Mouse (Mus musculus): ENCODE data around the gene Prox1.

Prox1 gene

DNA sequence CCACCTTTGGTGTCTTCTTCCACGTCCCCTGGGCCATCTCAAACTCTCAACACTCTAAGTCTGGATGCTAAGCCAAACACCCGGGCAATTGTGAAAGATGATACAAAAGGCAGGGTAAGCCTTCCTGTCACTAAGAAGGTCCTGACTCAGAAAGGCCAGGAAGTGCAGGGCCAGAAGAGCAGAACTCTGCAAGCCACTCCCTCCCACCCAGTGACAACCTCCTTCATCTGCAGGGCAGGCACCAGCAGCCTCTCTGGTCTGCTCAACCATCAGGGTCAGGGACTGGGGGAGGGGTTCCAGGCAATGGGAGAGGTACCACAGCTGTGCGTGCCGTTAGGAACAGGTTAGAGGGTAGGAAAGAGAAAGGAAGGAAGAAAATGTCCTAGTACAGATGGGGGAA is 27.9 kb downstream of the Prox1 start:
- no peak for DNase-seq (ENCODE audit: low read depth)

DNA sequence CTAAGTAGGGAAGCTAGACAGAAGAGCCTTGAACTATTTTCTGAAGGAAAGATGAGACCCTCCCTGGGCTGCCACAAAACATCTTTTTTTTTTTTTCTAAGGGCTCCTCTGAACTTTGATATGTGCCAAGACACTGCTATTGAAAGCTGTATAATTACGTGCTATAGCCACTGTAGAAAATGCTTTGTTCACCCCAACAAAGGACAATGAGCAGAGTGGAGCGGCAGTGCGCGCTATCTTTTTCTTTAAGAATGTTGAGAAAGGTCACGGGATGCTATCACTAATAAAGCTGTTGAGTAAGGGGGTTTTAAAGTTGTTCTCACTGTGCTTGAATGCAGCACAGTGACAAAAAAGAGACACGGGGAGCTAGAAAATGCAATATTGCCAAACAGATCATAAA is 30.0 kb downstream of the Prox1 start:
- DNase-seq (ENCODE audit: low read depth) = no peak

DNA sequence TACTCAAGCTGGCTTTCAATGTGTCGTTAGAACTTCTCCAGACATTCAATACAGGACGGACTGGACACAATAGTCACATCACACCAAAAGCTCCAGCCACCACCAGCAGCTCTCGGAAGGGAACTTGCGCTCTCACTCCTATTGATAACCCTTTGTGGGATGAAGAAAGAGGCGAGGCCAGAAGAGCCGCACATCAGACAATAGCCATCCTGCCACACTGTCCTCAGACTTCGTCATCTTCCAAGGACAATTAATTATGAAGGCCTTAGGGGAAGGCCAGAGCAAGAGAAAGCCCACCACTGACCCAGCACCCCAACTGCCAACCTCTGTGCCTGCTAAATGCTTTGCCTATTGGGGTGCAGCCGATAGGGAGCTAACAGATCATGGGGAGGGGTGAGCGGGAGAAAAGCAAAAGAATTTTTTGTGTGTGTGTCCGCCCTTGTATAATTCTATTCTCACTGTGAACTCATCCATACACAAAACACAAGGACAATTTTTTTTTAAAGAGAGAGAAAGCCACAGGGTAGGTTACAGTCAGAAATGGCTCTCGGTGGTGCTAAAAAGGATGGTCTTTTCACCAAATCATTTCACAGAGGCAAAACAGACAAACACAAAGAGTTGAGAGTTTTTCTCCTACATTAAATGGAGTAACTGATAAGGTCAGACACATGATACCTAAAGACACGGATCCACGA is 30.7 kb downstream of the Prox1 start:
- DNase-seq (ENCODE audit: low read depth) = no peak

DNA sequence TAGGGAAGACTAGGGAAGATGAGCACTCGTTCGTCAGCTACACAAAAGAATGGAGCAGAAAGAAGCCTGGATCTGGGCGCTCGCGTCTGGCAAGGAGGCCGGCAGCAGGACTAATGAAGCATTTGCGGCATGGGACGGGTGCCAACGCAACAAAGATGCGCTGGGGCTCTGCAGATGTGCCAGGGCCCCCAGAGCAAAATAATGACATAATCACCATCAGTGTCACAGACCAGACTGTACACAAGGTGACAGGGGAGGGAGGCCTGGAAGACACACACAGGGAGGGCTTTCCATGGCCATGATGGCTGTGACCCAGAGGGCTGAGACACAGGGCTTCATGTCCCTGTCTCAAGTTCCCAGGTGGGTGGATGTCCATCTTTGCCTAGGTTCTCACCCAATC is 32.6 kb downstream of the Prox1 start:
- DNase-seq (ENCODE audit: low read depth) = no peak

DNA sequence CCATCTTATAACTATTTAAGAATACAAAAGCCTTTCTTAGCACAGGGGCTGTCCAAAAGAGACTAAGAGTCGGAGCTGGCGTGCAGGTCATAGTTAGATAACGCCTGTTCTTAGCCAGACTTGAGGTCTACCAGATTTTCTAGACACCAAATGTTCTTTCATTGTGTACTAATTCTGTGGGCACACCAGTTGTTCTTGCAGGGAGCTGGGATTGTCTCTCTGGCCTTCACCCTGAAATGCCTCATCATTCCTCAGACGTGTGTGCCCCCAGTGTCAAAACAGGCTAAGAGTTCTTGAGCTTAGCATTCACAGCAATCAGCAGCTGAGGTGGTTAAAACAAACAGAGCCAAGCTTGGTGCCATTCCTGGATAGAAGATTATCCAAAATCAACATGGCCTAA is 37.6 kb downstream of the Prox1 start:
- DNase-seq (ENCODE audit: low read depth) = no peak

DNA sequence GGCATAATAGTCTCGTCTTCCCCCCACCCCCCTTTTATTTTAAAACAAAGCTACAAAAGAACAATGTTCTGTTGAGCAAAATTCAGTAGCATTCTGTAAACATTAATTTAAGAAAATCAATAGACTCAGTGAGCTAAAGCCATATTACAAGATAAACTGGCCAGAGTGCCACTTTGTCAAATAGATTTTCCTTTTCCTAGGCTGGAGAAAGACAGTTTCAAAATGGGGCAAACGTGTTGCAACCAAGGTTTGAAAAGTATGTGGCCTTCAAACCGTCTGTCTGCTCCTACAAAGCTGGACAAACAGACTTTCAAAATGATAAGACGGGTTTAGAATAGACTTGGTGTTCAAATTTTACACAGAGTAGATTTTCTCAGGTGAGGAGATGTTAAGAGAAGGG is 39.6 kb downstream of the Prox1 start:
- no peak for DNase-seq (ENCODE audit: low read depth)

DNA sequence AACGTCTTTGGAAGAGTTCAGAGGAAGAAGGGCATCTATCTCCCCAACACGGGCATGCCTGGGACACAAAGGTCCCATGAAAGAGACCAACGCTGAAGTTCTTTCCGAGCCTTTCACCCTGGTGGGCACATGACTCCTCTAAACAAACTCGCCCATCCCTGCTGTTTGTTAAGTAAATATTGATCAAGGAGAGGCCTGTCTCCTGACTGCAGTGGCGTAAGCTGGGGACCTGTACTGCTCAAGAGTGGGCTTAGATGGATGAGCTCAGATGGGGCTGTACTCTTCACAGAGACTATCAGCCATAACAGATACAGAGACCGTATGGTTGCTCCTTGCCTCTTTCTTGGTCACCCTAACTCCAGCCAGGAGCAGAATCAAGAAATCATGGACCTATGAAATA is 41.0 kb downstream of the Prox1 start:
- DNase-seq (ENCODE audit: low read depth) = no peak

DNA sequence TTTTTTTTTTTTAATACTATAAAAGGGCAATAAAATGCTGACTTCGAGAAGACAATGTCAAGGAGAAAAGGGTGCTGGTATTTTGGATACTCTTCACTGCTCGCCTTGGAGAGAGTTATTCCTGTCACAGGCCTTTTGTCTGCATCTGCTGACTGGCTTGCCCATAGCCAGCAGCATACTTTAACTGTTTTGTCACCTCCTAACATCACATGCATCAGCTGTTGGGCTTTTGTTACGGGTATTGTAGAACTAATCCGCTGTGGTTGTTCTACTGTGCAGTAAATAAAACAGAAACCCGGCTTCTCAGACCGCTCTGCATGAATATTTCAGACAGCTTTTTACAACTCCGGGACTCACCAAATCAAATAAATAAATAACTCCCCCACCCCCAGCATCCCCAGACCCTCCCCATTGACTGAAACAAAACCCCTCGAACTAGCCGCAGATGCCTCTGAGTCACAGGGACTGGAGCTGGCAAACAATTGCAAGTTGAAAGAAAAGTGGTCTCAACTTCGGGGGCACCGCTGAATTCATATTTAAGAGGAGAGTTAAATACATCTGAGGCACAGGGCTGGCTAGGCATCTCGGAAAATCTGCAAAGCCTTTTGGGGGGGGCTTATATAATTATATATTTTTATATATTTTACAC is 41.7 kb downstream of the Prox1 start:
- no peak for DNase-seq (ENCODE audit: low read depth)

DNA sequence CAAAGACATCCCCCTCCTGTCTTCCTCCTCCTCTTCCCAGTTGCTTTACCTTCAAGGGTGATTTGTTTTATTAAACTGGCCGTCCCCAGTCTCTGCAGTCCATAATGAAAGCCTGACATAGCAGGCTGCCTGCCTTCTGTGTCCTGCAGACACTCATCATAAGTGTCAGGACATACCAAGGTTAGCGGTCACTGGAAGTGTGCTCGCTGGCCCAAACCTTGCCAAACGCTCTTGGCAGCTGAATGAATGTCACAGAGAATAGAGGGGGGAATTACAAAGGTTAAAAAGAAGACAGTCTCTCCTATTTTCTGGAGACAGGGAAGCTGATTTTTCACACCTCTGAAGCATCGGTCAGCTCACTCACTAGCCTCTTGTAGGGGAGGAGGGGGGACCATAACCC is 42.6 kb downstream of the Prox1 start:
- no peak for DNase-seq (ENCODE audit: low read depth)

DNA sequence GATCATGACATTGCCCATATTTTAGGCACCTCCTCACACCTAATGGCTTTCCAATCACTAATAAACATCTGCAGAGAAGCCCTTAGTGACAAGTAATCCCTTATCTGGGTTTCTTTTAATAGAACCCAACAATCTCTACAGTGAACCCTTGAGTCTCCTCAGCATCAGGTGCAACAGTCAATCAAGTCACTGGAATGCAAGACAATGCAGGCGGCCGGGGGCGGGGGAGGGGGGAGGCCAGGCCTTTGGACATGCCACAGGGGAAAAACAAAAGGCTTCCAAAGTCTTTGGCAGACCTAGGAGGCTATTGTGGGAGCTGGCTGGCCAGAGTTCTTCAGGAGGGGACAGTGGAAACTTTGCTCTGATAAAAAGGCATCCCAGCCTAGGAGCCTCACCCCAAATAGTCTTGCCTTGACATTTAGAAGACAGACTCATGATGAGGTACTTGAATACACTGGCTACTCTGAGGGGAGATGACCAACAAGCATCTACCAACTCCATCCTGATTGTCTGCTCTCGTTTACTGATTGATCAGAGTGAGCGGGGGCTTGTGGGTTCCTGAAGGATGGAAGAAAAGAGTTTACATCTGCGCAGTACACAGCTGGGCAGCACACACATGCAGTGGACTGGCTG is 43.2 kb downstream of the Prox1 start:
- DNase-seq (ENCODE audit: low read depth) = no peak

DNA sequence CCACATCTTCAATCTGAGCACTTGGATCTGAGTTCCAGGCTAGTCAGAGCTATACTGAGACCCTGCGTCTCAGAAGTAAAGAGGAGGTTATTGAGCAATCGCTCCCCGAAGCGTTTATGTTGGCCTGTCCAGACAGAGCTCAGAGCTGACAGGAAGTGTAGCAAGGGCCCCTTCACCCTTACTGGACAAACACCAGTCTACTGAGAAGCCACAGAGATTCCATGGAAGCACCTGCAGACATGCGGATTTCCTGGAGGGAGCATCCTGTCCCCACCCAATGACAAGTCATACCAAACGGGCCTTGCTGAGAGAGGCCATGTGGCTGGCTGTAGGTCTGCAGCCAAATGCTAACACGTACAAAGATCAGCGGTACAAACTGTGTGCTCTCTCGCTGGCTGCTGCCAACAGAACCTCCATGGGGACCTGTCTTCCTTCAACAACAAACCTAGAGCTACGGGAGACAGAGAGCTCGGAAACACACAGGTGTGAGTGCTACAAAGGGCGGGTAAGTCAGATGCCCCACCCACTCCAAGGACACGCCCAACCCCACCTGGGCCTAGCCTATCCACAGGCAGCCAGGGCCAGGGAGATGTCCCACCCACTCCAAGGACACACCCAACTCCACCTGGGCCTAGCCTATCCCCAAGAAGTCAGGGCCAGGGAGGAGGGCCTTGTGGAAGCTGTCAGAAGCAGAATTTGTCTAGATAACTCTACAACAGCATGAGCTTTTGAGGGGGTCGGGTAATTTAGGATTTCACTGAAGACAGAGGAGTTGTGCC is 45.4 kb downstream of the Prox1 start:
- DNase-seq (ENCODE audit: low read depth) = no peak

DNA sequence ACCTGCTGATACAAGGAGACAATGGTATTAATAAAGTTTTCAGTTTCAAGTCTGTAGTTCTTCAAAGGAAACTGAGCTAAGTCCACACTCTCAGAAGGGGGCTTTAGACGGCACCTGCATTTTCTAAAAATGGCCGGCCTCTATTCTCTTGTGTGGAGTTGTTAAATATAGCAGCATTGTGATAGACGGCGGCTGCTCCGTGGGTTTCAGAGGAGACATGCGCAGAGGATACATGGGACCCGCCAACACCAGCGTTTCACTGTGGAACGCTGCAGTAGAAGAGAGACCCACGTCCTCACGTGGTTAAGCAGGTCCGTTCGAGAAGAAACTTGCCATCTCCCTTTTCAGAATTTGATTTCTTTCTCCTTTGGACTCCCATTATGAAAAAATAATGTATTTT is 47.1 kb downstream of the Prox1 start:
- DNase-seq (ENCODE audit: low read depth) = no peak

DNA sequence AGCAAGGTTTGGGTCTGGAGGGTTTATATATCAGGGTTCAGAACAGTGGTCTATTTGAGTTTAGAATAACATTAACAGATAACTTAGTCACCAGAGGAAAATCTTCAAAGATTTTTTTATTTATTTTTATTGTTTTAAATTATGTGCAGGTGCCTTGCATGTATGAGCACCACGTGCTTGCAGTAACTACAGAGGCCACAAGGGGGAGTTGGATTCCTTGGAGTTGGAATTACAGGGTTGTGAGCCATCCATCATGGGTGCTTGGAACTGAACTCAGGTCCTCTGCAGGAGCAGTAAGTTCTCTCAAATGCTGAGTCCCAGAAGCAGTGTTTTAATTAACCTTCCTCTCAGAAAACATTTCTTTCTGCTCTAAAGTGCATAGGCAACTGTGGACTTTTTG is 54.5 kb downstream of the Prox1 start:
- no peak for DNase-seq (ENCODE audit: low read depth)

DNA sequence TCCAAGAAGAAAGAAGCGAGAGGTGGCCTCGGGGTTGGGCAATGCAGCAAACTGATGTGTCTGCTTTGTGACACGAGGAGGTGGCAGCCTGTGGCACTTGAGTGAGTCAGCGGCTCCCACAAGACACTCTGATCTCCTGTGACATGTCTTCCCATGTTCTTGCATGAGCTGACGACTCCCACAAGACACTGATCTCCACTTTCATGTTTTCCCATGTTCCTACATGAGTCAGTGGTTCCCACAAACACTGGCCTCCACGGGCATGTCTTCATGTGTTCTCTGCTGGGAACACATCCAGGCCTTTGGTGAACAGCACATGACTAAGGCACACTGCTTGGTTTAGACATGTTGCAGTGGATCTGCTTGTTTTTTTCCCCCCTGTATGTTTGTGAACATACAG is 58.8 kb downstream of the Prox1 start:
- no peak for DNase-seq (ENCODE audit: low read depth)

DNA sequence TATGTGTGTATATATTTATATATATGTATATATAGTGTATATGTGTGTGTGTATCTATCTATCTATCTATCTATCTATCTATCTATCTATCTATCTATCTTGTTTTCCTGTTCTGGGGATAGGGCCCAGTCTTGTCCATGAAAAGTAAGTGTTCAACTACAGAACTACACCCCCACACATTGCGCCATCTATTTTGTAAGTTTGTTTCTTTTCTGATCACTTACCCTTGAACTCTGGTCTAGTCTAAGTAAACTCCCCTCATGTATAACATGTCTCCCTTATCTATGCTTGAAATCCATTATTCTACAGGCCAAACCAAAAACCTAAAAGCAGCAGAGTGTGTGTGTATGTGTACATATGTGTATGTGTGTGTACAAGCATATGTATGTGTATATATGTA is 62.9 kb downstream of the Prox1 start:
- DNase-seq (ENCODE audit: low read depth) = no peak

DNA sequence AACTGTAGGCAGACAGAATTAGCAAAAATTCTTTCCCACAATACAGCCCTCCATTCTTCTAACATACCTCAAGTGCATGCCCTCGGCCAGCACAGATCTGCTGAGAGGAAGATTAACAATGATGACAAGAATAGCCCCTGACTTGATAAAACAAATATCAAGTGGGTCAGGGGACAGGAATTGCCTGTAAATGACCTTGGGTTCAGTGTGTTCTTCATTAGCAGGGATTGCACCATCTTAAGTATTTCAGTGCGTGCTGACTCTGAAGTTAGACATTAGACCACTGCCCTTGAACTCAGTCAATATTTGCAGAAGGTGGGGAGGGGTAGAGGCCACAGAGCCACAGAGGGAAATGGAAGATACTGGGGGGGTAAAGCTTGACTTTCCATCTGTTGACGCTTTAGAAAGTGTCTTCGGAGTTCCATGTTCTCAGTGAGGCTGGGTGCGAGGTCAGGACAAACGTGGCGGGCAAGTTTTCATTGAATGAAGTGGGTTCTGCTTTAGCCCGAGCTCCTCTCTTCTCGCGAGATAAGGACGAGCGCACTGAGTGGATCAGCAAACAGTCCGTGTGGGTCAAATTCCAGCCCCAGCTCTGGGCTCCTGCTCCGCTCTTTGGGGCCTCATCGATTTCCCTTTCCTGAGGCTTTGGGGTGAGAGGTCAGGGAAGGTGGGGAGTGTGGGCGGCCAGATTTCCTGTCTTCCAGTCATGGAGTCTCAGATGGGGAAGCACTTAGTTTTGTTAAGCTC is 63.7 kb downstream of the Prox1 start:
- DNase-seq (ENCODE audit: low read depth) = no peak

DNA sequence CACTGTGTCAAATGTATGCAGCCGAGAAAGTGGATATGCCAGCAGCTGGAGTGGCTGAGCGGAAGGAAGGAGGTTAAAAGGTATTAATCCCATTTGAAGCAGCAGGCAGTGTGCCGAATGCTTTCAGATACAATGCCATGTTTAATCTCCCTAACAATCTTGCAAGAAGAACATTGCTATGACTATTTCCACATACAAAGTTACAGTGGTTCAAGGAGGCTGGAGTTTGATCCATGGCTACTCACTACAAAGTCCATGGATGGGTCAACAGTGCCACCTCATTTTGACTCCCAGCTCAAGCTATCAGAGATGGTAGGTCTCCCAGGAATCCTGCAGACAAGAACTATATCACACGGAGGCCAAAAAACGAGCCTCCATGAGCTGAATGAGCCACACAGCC is 64.5 kb downstream of the Prox1 start:
- DNase-seq (ENCODE audit: low read depth) = no peak

DNA sequence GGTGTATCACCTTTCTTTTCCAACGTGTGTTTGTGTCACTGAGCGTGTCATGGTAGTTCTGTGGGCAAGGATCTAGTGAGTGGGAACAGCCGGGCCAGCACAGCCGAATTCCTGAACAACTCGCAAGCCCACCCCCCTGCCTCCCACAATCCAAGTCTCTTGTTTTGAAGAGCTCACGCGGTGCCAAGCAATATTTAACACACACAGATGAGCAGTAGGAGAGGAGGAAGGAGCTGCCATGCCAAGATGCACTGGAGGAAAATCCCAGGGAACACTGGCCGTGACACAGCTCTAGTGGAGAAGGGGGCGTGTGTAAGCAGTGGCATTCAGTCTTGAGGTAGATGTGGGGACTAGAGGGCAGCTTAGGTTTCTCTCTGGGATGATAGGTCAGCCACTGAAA is 77.2 kb downstream of the Prox1 start:
- no peak for DNase-seq (ENCODE audit: low read depth)

DNA sequence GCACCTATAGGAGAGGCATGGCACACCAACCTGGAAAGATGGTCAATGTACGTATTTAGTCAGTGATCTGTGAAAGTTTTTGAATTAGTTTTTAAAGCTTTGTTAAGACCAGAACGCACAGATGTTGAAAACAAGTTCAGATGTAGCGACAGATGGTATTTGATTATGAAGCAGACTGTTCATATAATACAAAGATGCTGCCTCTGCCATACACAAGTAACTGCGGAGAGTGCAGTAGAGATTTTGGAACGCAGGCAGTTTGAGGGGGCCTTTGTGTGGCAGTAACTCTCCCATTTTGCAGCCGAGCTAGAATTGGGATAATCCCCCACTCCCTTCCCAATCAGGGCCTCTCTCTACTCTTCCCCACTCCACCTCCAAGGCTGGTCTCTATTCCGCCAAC is 78.4 kb downstream of the Prox1 start:
- DNase-seq (ENCODE audit: low read depth) = no peak

DNA sequence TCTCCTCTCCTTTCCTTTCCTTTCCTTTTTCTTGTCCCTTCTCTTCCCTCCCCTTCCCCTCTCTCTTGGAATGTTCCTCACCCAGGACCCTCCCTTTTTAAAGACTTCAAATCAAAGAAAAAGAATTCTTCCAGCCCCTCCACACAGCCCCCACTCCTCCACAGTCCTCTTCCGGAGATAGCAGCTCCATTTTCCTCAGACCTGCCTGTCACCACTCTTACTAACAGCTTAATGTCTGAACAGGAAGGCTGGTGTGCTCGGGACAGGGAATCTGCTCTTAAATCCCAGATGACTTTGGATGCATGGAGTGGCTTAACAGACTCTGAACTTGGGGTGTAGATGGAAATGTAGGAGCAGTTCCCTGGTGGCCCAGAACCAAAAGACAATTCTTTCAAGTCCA is 81.6 kb downstream of the Prox1 start:
- DNase-seq (ENCODE audit: low read depth) = no peak

DNA sequence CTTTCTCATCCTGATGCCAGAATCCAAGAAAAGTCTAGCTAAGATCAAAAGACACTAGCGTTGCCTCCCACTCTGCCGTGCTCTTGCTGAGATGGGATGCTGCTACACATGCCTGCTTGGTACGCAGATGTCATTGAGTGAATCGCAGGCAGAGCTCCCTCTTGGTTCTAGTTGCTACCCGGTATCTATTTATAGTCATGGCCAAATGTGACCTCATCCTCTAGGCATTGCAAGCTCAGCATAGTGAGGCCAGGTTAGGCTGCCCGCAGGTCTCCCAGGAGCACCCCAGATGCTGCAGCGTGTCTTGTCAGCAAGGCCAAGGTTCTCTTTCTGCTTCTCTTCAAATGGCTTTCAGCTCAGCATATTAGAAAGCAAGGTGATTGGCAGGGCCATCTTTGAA is 84.8 kb downstream of the Prox1 start:
- no peak for DNase-seq (ENCODE audit: low read depth)

DNA sequence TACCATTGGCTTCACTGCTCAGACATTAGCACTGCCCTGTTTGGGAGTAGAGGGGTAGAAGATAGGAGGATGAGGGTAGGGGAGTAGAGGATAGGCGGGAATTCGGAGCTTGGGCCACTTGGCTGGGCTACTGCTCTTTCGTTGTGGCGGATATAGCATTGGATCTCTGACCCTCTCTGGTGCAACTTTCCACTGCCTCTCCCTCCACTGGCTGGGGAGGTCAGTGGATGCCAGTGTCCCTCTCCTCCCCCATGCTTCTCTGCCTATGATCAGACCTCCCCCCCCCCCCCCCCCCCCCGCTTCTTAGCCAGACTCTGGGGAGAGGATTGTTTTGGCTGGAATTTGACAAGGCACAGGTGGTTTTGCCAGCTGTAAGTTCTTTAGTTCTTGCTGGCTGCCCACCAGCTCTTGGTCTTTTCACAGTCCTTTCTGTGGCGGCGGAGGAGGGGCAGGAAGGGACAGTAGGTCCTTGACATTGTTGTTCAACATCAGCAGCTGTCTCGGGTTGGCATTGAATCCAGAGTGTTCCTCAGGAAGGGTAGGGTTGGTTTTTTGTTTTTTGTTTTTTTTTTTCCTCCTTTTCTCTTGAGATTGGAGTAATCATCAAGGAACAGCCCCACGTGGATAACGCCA is 90.8 kb downstream of the Prox1 start:
- no peak for DNase-seq (ENCODE audit: low read depth)
